Mouse (Mus musculus): ENCODE data around the gene Ndufs8. TPM values are rescaled to one million over a fixed set of nuclear protein-coding genes. Genes with fewer than 3 reads are reported as not detected.

The Ndufs8 gene
- polyA plus RNA-seq, 1 experiment from 2014 or later: 397 TPM

GRCm38 (mm10) chr19:3914535-3914934 lies 2.0 kb upstream of the Ndufs8 start:
- Histone ChIP-seq H3K9ac (ENCODE audit: low read depth, low read length) (no peak overlapping the region), H3K4me3 (ENCODE audit: low read length) (no peak overlapping the region), H3K4me1 (ENCODE audit: control insufficient read depth, insufficient read depth, low read length) (peaks cover 15% of the 10 kb centered on the region), H3K9me3 (ENCODE audit: control insufficient read depth, low read length) (no peaks in the 10 kb centered on the region), H3K27me3 (ENCODE audit: control insufficient read depth, insufficient read depth, low read length) (no peaks in the 10 kb centered on the region), H3K36me3 (ENCODE audit: control insufficient read depth, insufficient read depth, low read length) (peaks cover 16% of the 10 kb centered on the region), H3K27ac (ENCODE audit: low read depth, low read length) (no peak overlapping the region), H3K4me2 (replicated peaks; ENCODE audit: low read depth, low read length) (no peak overlapping the region)
- no peak for ATAC-seq (ENCODE audit: low FRiP score, low TSS enrichment)
- WGBS: 90% methylated on average over 5 of the region's 5 CpGs

GRCm38 (mm10) chr19:3913692-3914091 lies 1.1 kb upstream of the Ndufs8 start:
- 85% methylated on average over 8 of the region's 8 CpGs for WGBS
- ATAC-seq (ENCODE audit: low FRiP score, low TSS enrichment): no peak
- peak overlapping the region; percentile 73 for H3K4me3 ChIP-seq (ENCODE audit: low read length)
- peak overlapping the region; percentile 74; the same call in 1 of the 2 replicates for H3K27ac ChIP-seq (ENCODE audit: low read depth, low read length)
- H3K4me1 ChIP-seq (ENCODE audit: control insufficient read depth, insufficient read depth, low read length): peaks cover 15% of the 10 kb centered on the region
- no peaks in the 10 kb centered on the region for H3K27me3 ChIP-seq (ENCODE audit: control insufficient read depth, insufficient read depth, low read length)
- H3K36me3 ChIP-seq (ENCODE audit: control insufficient read depth, insufficient read depth, low read length): peaks cover 23% of the 10 kb centered on the region
- H3K4me2 ChIP-seq (replicated peaks; ENCODE audit: low read depth, low read length): peak overlapping the region; percentile 80
- H3K9me3 ChIP-seq (ENCODE audit: control insufficient read depth, low read length): no peaks in the 10 kb centered on the region
- peak overlapping the region; percentile 67; the same call in 1 of the 2 replicates for H3K9ac ChIP-seq (ENCODE audit: low read depth, low read length)

- Histone ChIP-seq H3K27me3 (ENCODE audit: control insufficient read depth, insufficient read depth, low read length) (no peaks in the 10 kb centered on the region), H3K27ac (ENCODE audit: low read depth, low read length) (no peak overlapping the region), H3K4me1 (ENCODE audit: control insufficient read depth, insufficient read depth, low read length) (peaks cover 33% of the 10 kb centered on the region), H3K4me2 (replicated peaks; ENCODE audit: low read depth, low read length) (no peak overlapping the region), H3K9me3 (ENCODE audit: control insufficient read depth, low read length) (no peaks in the 10 kb centered on the region), H3K9ac (ENCODE audit: low read depth, low read length) (no peak overlapping the region), H3K36me3 (ENCODE audit: control insufficient read depth, insufficient read depth, low read length) (peaks cover 31% of the 10 kb centered on the region), H3K4me3 (ENCODE audit: low read length) (no peak overlapping the region)
- no peak for ATAC-seq (ENCODE audit: low FRiP score, low TSS enrichment)
- 76% methylated on average over 5 of the region's 5 CpGs for WGBS
Measured at GRCm38 (mm10) chr19:3910206-3910605, 2.4 kb downstream of the Ndufs8 start.

GRCm38 (mm10) chr19:3907876-3908660 lies 4.5 kb downstream of the Ndufs8 start:
- no peak overlapping the region for H3K27ac ChIP-seq (ENCODE audit: low read depth, low read length)
- peaks cover 38% of the 10 kb centered on the region for H3K4me1 ChIP-seq (ENCODE audit: control insufficient read depth, insufficient read depth, low read length)
- no peak for ATAC-seq (ENCODE audit: low FRiP score, low TSS enrichment)
- H3K4me2 ChIP-seq (replicated peaks; ENCODE audit: low read depth, low read length): peak overlapping the region; percentile 86; the same call in 1 of the 2 replicates
- H3K9me3 ChIP-seq (ENCODE audit: control insufficient read depth, low read length): no peaks in the 10 kb centered on the region
- H3K4me3 ChIP-seq (ENCODE audit: low read length): no peak overlapping the region
- no peaks in the 10 kb centered on the region for H3K27me3 ChIP-seq (ENCODE audit: control insufficient read depth, insufficient read depth, low read length)
- H3K36me3 ChIP-seq (ENCODE audit: control insufficient read depth, insufficient read depth, low read length): peaks cover 41% of the 10 kb centered on the region
- no peak overlapping the region for H3K9ac ChIP-seq (ENCODE audit: low read depth, low read length)
- WGBS: 69% methylated on average over 8 of the region's 8 CpGs

GRCm38 (mm10) chr19:3906795-3907786 lies 5.5 kb downstream of the Ndufs8 start, which contains the start of gene Tcirg1:
TSS of gene Tcirg1 (minus strand) at chr19:3907133.
- H3K36me3 ChIP-seq (ENCODE audit: control insufficient read depth, insufficient read depth, low read length): peaks cover 51% of the 10 kb centered on the region
- WGBS: 4% methylated on average over 36 of the region's 36 CpGs

GRCm38 (mm10) chr19:3906326-3906725 lies 6.2 kb downstream of the Ndufs8 start:
- Histone ChIP-seq H3K36me3 (ENCODE audit: control insufficient read depth, insufficient read depth, low read length) (peaks cover 58% of the 10 kb centered on the region), H3K9me3 (ENCODE audit: control insufficient read depth, low read length) (no peaks in the 10 kb centered on the region), H3K4me1 (ENCODE audit: control insufficient read depth, insufficient read depth, low read length) (peaks cover 30% of the 10 kb centered on the region), H3K27me3 (ENCODE audit: control insufficient read depth, insufficient read depth, low read length) (no peaks in the 10 kb centered on the region), H3K27ac (ENCODE audit: low read depth, low read length) (peak overlapping the region; percentile 71), H3K9ac (ENCODE audit: low read depth, low read length) (peak overlapping the region; percentile 72), H3K4me2 (replicated peaks; ENCODE audit: low read depth, low read length) (peak overlapping the region; percentile 86), H3K4me3 (ENCODE audit: low read length) (peak overlapping the region; percentile 63)
- ATAC-seq (ENCODE audit: low FRiP score, low TSS enrichment): peak; percentile 6; the same call in 1 of the 2 replicates
- WGBS: 38% methylated on average over 10 of the region's 10 CpGs

More at GRCm38 (mm10) chr19:3906795-3907786, 5.5 kb downstream of the Ndufs8 start, which contains the start of gene Tcirg1:
- H3K27ac ChIP-seq (ENCODE audit: low read depth, low read length): peak within 1 kb of the TSS; percentile 71
- H3K9me3 ChIP-seq (ENCODE audit: control insufficient read depth, low read length): no peaks in the 10 kb centered on the region
- peak within 1 kb of the TSS; percentile 63 for H3K4me3 ChIP-seq (ENCODE audit: low read length)
- peak within 1 kb of the TSS; percentile 86 for H3K4me2 ChIP-seq (replicated peaks; ENCODE audit: low read depth, low read length)
- ATAC-seq (ENCODE audit: low FRiP score, low TSS enrichment): peak; percentile 85
- peak within 1 kb of the TSS; percentile 72 for H3K9ac ChIP-seq (ENCODE audit: low read depth, low read length)
- H3K27me3 ChIP-seq (ENCODE audit: control insufficient read depth, insufficient read depth, low read length): no peaks in the 10 kb centered on the region
- H3K4me1 ChIP-seq (ENCODE audit: control insufficient read depth, insufficient read depth, low read length): peaks cover 37% of the 10 kb centered on the region

GRCm38 (mm10) chr19:3905261-3905969 lies 7.2 kb downstream of the Ndufs8 start:
- Histone ChIP-seq H3K4me2 (replicated peaks; ENCODE audit: low read depth, low read length) (peak overlapping the region; percentile 86), H3K36me3 (ENCODE audit: control insufficient read depth, insufficient read depth, low read length) (peaks cover 51% of the 10 kb centered on the region), H3K27me3 (ENCODE audit: control insufficient read depth, insufficient read depth, low read length) (no peaks in the 10 kb centered on the region), H3K9ac (ENCODE audit: low read depth, low read length) (peak overlapping the region; percentile 48), H3K27ac (ENCODE audit: low read depth, low read length) (peak overlapping the region; percentile 71), H3K9me3 (ENCODE audit: control insufficient read depth, low read length) (no peaks in the 10 kb centered on the region), H3K4me3 (ENCODE audit: low read length) (peak overlapping the region; percentile 63), H3K4me1 (ENCODE audit: control insufficient read depth, insufficient read depth, low read length) (peaks cover 30% of the 10 kb centered on the region)
- peak; percentile 14; the same call in 1 of the 2 replicates for ATAC-seq (ENCODE audit: low FRiP score, low TSS enrichment)
- 11% methylated on average over 6 of the region's 6 CpGs for WGBS

GRCm38 (mm10) chr19:3904363-3904675 lies 8.3 kb downstream of the Ndufs8 start:
- Histone ChIP-seq H3K9me3 (ENCODE audit: control insufficient read depth, low read length) (no peaks in the 10 kb centered on the region), H3K4me1 (ENCODE audit: control insufficient read depth, insufficient read depth, low read length) (peaks cover 30% of the 10 kb centered on the region), H3K27me3 (ENCODE audit: control insufficient read depth, insufficient read depth, low read length) (no peaks in the 10 kb centered on the region), H3K9ac (ENCODE audit: low read depth, low read length) (0 out of 2 replicates have a peak overlapping the region, but pooled peaks have one; percentile 48), H3K4me3 (ENCODE audit: low read length) (no peak overlapping the region), H3K36me3 (ENCODE audit: control insufficient read depth, insufficient read depth, low read length) (peaks cover 48% of the 10 kb centered on the region), H3K4me2 (replicated peaks; ENCODE audit: low read depth, low read length) (peak overlapping the region; percentile 86), H3K27ac (ENCODE audit: low read depth, low read length) (no peak overlapping the region)
- WGBS: 47% methylated on average over 10 of the region's 10 CpGs
- ATAC-seq (ENCODE audit: low FRiP score, low TSS enrichment): no peak

All from kidney, embryonic 14.5 days (tissue).